Mouse (Mus musculus) cerebellum, postnatal 14 days (tissue): ENCODE results near the gene Shroom4.
"Not testable (repeated sequence)": the region's sequence is repeated elsewhere in the genome, so short reads cannot be mapped to it uniquely, and the experiment has no call there.

Experiments used
- DNase-seq, 2 experiments: peaks; one replicate each; pipeline ENCODE4 v3.0.0; 2021; ENCODE audit warnings: mixed read lengths in 2 of 2

Gene Shroom4

DNA sequence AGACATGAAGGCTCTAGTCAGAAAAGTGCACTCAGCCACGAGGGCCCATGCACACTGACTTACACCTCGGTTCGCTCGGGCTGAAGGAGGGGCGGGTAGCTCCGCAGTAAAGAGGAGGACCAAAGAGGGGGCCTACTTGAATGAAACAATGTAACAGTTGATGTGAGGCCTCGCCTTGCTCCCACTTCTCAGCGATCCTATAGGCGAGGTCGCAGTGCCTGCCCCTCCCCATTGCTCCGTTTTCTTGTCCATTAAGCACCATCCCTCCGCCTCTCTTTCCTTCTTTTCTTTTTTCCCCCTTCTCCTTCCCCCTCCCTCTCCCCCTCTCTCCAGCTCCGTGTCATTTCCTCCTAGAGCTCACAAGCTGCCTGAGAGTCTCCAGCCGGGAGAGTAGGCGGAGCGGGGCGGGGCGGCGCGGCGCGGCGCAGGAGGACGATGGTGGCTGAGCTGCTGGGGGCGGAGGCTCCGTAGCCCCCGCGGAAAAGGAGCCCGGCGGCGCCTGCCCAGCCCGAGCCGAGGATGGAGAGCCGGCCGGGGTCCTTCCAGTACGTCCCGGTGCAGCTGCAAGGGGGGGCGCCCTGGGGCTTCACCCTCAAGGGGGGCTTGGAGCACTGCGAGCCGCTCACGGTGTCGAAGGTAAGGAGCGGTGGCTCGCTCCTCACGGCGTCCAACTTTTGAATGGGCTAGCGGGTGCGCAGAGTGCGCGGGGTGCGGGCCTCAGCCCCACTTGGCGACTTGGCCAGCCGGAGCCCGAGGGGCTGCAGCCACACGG lies at the start of gene Shroom4:
Gene Shroom4 (plus strand): TSS at position 229 of the 772 bp plus-strand sequence.
- peak; percentile 44 to 64 for DNase-seq

DNA sequence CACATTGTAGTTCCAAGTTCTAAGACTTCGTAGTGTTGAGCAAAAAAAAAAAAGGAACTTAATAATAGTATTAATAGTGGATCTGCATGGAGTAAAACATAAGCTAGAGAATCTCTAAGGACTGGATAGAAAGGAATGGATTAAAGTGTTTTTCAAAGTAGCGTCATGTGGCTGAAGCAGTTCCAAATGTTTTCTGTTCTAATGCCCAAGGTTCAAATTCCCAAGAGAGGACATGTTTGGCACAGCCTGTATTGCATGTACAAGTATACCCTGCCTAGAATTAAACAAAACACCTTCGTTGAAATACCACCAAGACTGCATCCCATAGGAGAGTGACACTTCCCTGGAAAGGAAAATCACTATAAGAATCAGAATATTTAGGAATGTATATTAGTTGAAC lies 42.8 kb upstream of the Shroom4 start:
- no peak for DNase-seq

DNA sequence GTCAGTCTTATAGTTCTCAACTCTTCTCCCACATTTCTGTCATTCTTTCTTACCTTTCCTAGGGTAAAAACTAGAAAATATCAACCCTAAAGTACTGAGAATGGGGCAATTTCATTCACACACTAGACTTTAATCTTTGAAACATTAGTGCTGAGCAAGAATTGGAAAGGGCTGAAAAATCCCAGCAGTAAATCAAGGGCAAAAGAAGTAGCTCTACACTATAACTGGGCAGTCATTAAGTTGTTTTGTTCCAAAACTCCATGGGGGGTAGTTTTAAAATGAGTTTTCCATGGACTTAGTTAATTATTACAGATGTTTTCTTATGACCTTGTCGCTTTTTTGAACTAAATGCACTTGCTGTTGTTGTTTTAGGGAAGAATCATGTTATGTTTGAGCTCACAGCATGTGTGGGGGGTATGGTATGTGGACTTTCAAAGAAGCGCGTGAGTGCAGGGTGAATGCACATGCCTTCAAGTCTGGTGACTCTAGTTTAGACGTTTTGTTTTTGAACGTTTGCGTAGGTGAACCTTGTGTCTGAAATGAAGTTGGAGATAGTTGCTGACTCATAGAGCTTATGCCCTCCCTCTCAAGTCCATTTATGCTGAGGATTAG lies 42.0 kb upstream of the Shroom4 start:
- no peak for DNase-seq

DNA sequence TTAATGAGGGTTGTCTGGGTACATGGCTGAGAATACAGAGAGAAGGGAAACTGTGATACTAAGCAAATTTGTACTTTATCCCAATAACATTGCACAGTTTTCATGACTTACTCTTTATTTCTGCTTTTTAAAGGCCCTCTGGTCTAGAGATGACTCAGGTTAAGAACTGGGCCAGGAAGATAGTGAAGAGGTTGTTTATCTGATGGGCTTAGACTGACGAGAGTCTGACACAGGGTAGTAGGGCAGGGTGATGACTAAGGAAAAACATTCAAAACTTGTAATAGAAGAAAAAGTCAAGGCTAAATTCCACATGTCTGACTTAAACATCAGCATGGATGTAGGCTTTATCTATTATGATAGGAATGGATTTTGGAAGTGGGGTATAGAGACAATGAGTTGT lies 30.8 kb upstream of the Shroom4 start:
- DNase-seq, result no peak

DNA sequence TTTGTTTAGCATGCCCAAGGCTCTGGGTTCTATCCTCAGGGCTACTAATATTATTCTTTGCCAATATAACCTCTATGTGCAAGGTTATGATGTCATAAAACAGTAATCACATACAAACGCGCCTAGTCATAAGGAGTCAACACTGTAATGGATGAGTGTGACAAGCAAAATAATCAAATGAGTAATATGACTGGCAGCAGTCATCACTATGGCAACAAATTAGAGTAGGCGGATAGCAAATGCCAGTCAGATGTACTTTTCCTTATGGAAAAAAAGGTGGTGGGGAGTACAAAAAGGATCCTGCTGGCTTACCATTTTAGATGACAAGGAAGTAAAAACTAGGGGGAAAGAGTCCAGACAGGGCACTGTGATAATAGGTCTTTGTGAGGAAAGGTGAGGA lies 28.9 kb upstream of the Shroom4 start:
- DNase-seq, result no peak

DNA sequence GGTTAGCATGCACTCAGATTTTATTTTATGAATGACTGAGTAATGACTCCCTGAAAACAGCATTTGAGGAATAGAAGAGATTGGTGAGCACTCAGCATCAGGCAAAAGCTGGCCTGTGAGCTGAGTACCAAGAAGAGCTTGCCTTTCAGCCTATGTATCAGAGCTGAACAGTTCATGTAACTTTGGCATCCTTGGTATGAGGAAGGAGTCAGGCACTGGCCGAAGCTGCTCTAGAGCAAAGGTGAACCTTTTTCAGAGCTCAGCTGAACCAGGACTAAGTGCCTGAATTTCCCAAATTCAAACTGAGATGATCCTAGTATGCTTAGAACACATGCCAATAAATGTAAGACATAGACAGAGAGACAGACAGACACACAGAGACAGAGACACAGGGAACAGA lies 5.8 kb upstream of the Shroom4 start:
- no peak for DNase-seq

DNA sequence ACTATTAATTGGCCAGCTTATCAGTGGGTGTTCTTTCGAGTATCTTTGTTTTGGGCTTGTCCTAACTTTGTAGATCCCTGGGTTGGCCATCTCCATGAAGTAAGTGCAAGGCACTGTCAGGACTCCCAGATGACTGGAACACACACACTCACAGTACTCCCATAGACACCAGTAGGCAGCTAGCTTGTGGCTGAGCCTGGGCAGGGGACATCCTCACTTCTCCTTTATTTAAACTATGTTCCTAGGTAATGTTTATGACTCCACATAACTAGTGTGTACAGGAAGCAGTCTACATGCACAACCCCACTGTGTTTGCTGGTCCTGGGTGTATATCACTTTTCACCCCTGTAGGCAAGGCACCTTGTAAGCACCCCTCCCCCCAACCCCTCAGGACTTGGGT lies 461 bp upstream of the Shroom4 start:
- DNase-seq, result peak in 1 of 2 experiments; percentile 15

DNA sequence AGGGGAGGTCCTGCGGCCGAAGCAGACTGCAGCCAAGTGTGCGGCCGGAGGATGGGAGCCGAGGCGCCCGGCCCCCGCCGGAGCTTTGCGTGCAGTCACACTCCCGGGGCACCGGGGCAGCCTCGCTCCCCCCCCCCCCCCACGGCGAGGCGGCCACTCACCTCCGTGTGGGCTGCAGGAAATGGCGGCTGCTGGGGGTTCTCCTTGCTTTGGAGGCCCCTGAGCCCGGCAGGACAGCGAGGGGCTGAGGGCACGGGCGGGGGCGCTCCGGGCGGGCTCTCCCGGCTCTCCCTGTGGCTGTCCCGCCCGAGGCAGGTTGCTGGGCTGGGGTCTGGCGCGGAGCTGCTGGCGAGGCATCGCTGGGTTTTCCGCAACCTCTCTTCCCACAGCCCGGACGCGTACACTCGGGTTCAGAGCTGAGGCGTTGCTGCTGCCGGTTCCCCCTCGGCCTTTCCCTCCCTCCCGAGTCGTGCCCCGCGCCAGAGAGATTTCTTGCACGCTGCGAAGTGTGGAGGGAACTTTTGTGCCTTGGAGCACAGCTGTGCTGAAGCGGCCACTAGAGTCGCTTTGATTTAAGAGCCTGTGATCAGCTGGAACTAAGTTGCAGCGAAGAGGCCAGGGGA lies 855 bp downstream of the Shroom4 start:
- DNase-seq, result peak; percentile 9 to 21

DNA sequence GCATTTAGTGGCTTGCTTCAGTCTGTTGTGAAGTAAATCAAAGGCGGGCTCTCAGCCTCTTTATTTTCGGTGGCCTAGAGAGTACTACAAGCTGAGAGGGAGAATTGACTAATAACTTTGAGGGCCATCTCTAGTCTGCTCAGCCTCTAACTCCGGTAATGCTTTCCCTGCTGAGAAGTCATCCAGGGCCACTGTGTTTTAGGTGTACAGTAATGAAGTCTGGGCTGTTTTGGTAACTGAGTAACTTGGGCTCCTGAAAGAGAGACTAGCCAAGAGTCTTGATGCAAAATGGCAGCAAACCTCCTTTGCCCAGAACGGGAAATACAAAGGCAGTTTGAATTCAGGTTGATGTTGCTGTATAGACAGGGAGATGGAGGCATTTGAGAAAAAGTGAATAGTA lies 3.3 kb downstream of the Shroom4 start:
- DNase-seq, result no peak

DNA sequence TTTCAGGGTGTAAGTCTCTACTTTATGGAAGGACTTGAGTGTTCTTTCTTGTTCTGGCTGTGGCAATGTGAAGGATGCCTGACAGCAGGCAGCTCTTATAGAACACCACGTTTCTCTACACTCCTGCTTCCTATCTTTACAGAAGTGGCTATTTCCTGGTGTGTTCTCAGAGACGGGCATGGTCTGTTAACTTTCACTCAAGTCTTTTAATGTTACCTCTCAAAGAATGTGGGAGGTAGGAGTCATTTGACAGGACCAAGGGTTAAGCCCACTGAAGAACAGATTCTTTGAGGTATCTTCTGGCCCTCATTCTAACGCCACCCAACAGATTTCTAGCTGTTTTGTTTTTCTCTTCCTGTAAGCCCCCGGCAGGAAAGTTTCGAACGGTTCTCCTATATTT lies 9.5 kb downstream of the Shroom4 start:
- DNase-seq, result no peak

DNA sequence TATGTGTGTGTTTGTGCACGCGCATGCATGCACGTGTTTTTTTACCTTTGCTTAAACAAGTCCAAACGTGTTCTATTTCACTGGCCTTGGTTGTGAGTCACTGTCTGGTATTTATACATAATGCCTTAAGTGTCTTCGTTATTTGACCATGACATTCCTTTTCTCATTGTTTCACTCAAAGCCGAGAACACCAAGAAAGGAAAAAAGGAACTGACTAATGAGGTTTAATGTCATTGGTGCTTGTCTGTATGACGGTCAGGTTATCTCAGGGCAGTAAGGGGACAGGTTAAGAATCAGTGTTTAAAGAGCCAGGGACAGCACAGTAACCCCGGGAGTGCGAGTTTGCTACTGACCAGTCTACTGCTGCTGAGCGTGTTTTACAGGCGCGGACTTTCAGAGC lies 15.8 kb downstream of the Shroom4 start:
- no peak for DNase-seq

DNA sequence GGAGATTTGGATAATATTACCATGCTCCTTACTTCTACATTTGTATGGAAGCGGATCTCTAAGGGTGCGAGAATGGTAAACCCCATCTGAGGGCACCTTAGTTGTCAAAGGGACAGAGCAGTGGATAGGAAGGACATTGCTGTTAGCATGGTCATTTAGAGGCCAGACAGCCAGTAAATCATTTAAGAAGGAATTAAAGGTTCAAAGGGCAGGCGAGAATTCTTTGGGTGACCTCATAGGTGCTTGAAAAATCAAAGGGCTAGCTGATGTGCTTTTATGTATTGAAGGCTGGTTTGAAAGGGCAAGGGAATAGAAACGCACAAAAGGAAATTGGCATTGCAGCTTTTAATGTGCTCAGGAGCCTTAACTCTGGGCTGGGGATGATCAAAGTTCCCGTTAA lies 16.3 kb downstream of the Shroom4 start:
- DNase-seq, result no peak

DNA sequence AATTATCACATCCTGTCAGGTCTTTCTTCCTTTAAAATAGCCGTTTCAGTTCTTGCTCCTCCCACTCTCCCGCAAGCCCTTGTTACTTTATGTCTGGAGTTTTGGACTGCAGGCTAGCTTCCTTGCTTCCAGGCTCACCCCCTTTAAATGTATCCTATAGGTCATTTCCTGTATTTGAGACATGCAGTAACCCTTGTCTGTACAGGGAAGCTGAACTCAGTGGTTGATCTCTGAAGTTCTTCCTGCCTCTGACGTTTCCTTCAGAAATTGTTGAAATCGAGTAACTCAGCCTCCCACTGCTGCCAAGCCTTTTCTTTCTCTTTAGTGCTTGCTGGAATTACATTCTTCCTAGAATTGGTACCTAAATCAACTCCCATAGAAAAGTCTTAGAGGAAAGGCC lies 18.5 kb downstream of the Shroom4 start:
- DNase-seq, result no peak

DNA sequence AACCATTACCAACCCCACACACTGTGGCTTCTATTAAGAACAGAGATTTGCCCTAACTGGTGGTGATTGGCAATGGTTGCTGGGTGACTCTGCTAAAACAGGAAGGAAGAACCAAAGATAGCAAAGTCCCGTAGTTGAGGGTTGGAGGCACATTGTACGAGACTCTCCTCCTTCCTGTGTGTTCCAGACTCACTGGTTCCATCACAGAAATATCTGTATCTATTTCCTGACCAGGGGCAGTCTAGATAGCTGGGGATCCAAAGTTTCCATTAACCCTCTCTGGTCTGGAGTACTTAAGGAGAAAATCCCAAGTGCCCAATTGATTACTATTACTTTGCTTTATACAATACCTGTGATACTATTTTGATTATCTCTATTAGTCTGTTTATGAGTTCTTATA lies 35.6 kb downstream of the Shroom4 start:
- DNase-seq, result no peak

DNA sequence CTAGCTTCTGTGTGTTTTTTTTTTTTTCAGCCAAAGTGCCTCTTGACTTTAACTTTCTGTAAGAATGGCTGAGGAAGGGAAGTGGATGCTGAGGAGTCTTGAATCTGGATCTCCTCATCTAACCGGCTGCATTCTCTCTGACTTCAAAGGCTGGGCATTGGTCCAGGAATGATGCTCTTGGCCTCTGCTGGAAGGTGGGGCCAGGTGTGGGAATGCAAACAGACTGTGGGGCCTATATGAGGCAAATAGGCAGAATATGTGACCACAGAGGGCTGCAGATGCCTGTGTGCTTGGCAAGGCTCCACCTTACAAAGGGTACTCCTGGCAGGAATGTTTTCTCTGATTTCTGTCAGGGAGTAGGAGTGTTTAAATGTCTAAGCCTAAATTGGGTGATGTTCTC lies 46.8 kb downstream of the Shroom4 start:
- peak; percentile 2 to 10 for DNase-seq

DNA sequence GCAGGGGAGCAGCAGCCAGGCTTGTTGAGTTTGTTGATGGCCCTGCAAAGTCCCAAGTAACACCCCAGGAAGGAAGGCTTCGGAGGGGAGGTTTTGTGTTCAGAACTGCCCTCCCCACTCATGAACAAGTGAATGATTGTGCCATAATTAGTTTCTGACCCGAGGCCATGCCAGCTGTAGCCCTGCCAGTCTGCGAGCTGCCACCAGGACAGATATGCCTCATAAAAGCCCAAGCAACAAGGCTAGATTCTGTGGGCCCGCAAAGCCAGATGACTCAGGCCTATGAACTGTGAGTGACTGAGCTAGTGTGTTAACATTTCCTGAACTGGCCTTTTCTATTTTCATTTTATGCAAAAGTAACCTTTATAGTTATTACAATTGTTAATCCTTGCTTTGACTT lies 48.3 kb downstream of the Shroom4 start:
- DNase-seq, result peak; percentile 1 to 9

DNA sequence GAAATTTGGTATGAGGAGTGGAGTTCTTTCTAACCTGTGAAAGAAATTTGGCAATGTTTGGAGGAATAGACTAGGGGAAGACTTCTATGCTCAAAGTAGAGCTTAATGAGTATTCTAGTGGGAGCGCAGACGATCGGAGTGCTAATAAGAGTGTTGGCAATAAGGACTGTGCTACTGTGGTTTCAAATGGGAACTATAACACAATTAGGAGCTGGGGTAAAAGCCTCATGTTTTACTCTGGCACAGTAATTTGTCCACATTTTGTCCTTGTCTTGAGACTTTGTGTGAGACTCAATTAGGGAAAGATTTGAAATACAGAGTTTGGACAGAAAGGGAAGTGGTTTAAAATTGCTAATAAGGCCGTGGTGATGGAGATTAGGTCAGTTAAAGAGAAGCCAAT lies 53.6 kb downstream of the Shroom4 start:
- no peak for DNase-seq

DNA sequence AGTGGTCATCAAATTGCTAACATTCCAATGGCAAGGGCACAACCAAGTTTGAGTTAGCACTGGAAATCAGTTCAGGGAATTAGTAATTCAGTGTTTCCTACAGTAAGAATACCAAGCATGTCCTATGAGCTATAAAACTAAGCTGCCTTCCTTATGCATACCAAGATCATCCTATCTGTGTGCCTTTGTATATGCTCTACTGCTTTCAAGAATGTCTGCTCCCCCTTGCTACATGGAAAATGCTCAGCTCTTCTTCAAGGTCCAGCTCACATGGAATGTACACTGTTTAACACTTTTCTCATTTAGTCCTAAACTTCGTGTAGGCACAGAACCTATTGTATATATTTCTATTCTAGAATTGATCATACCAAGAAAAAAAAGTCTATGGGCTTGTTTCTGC lies 69.6 kb downstream of the Shroom4 start:
- DNase-seq, result not testable (repeated sequence)

DNA sequence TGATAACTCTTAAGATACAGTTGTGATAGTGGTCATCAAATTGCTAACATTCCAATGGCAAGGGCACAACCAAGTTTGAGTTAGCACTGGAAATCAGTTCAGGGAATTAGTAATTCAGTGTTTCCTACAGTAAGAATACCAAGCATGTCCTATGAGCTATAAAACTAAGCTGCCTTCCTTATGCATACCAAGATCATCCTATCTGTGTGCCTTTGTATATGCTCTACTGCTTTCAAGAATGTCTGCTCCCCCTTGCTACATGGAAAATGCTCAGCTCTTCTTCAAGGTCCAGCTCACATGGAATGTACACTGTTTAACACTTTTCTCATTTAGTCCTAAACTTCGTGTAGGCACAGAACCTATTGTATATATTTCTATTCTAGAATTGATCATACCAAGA lies 72.9 kb downstream of the Shroom4 start:
- not testable (repeated sequence) for DNase-seq

DNA sequence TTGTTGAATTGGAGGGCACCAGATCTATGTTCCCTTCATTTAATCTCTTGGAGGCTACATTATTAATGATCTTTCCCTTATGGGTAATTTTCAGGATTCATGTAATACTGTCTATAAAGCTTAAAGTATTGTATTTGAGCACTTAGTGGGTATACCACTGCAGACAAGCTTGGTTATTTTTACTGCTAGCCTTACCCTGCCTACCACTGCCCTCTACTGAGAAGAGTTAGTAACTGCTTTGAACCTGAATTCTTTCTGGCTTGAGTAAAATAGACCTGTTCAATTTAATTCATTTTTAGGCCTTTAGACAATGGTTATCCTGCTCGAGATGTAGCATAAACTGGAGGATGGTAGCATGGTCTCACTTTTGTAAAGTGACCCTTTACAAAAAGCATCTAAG lies 75.5 kb downstream of the Shroom4 start:
- peak; percentile 8 to 17 for DNase-seq

DNA sequence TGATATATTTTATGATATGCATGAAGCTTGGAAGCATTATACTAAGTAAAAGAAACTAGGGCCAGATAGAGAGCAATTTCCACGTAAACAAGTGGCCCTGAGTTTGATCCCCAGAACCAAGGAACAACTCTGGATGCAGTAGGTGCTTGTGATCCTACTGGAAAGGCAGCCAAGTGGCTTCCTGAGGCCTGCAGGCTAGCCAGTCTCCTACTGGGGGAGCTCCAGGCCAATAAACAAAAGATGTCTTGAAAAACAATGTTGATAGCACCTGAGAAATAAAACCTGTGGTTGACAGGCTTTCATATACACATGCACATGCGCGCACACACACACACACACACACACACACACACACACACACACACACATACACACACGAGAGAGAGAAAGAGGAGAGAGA lies 82.6 kb downstream of the Shroom4 start:
- DNase-seq, result peak in 1 of 2 experiments; percentile 12

DNA sequence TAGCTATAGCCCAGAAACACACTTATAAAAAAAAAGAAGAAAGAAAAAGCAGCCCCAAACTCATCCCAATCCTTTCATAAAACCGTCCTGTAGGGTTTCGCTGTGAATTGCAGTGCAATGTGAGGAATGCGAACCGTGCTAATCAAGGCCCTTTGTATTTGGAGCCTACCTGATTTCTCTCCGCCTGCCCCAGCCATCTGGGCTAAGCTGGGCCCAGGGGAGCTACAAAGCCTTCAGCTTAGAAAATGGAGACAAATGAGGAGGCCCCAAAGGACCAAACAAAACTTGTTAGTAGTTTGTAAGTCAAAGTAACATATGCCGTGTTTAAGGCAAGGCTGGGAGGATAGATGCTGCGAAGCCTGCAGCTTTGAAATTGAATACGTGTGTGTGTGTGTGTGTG lies 84.2 kb downstream of the Shroom4 start:
- no peak for DNase-seq

DNA sequence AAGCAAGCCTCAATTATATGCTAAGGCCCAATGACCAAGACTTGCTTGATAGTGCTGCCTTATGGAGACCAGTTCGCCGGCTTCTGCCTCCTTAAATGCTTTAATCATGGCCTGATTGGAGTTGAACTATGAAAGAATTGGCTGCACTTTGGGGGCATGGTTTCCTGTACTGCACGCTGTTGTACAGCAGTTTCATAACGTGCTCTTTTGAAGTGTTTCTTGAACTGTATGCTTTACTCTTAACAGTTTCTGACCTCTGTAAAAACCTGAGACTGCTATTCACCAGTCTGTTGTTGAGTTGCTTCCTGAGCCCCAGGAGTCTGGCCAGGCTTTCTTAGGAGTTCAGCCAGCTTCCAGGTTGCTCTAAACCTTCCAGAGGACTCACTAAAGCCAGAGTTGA lies 90.8 kb downstream of the Shroom4 start:
- no peak for DNase-seq

DNA sequence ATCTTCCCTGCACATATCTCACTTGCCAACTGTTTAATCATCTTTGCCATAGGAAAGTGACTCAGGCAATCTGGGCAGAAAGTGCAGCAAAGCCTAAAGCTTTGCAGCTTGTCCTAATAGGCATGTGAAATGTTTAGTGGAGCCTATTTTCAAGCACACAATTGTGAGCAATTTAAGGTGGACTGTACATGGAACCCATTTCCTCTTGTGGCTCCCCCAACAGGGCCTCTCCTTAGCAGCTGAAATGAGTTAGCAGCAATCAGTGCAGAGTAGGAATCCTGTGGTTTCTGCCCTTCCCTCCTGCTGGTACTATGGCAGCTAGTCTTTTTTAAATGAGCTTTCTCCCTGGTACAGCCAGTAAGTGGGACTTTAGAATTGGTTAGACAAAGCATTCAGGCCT lies 95.8 kb downstream of the Shroom4 start:
- no peak for DNase-seq
